Mouse (Mus musculus) testis, adult 2 months (tissue): ENCODE results near the gene Tob1.

Experiments
- CTCF ChIP-seq: fragments of 200-500 bp; IDR thresholded peaks from 2 replicates; pipeline ENCODE4 v1.5.1; 2012; ENCODE audit warnings: low read depth, mild to moderate bottlenecking, inconsistent platforms, low read length, moderate library complexity; ENCODE audit not compliant: control insufficient read depth, insufficient read depth, insufficient replicate concordance
- POLR2A ChIP-seq: fragments of 200-500 bp; IDR thresholded peaks from 2 replicates; pipeline ENCODE4 v1.6.1; 2012; ENCODE audit warnings: low read depth, mild to moderate bottlenecking, inconsistent platforms, low read length, moderate library complexity; ENCODE audit not compliant: control insufficient read depth

DNA sequence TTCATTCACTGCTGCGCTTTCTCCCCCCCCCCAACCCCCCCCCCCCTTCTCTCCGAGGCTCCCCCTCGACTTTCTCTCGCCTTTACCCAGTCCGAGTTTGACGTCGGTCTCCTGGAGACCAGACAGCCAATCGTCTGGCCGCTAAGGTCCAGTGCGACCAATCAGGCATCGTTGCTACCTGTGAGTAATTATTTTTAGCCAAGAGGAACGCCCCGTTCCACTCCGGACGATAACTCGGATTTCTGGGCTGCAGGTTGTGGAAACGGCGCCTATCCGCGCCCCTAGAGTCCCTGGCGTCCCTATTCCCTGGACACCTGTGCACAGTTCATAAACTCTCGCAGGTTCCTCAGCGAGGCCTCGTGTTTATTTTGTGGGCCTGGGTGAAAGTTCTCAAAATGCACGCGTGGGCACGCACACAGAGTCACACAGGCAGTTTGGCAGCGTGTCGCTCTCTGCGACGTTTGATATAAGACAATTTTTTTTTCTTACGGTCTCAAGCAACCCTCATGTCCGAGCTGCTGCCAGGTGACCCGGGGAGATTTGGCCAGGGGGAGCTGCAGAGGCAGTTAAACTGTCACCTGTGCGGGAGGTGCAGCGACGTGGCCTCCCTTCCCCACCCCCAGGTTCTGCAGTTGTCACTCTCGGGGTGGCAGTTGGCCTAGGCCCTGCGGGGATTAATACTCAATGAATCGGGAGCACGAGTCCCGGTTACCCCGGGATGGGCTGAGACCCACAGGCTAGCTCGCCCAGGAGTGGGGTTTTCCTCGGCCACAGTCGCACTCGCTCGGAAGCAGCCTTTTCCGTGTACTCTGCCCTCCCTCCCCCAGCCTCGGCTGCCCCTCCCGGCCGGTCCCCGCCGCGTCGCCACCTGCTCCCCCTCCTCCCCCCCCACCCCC is 815 bp upstream of the Tob1 start:
- TF ChIP-seq CTCF (0 out of 2 replicates have a peak, but pooled peaks have one; percentile 3), POLR2A (peak; percentile 87)
